ENCODE assay signal across 15 mouse cellular contexts in genomic region chr6:135385738-135386459, GRCm38 (mm10). TPM values are rescaled to one million over a fixed set of nuclear protein-coding genes. Genes with fewer than 3 reads are reported as not detected.
DNase-seq lines count a peak whose midpoint lies in the region; ATAC-seq lines count a peak whose summit lies in the region.
"Had no signal": no experiment of that assay in that cellular context is flagged by ENCODE, and none has a peak within 500 bp of the region (broad histone marks: within the 10 kb centered on the region; RNA-seq: fewer than 3 reads in every experiment).

No protein-coding gene starts in this region.

- 42% methylated on average over 8 of the region's 8 CpGs for WGBS in liver, embryonic 16.5 days (ENCODE audit: insufficient replicate concordance)
- WGBS in intestine, embryonic 16.5 days, result 53% methylated on average over 8 of the region's 8 CpGs

- H3K4me2 ChIP-seq in liver, embryonic 16.5 days (ENCODE audit: low read depth, low read length), result no peak overlapping the region
- 0 out of 2 replicates have a peak overlapping the region, but pooled peaks have one; percentile 12 for H3K4me2 ChIP-seq in intestine, embryonic 16.5 days (ENCODE audit: low read depth, low read length)
- H3K4me2 ChIP-seq: liver, embryonic 12.5 days; midbrain, embryonic 12.5 days had no signal

- intact Hi-C loops in heart, postnatal 25 days (cut with DNase I), result no loop called here

- ATAC-seq in liver, embryonic 16.5 days (ENCODE audit: low read depth), result 0 out of 2 replicates have a peak, but pooled peaks have one; percentile 41
- ATAC-seq in intestine, embryonic 16.5 days, result peak; percentile 82
- ATAC-seq in granulocyte monocyte progenitor cell, adult 5-6 weeks (replicated peaks; ENCODE audit: poor library complexity, severe bottlenecking), result no peak
- ATAC-seq: activated CD4-positive, CD25-positive, alpha-beta regulatory T cell, adult 4 months; liver, embryonic 12.5 days had no signal

- H3K27me3 ChIP-seq in liver, embryonic 16.5 days (ENCODE audit: control insufficient read depth, insufficient read depth, low read depth, low read length), result no peaks in the 10 kb centered on the region
- H3K27me3 ChIP-seq in intestine, embryonic 16.5 days (replicated peaks; ENCODE audit: control insufficient read depth, insufficient read depth, low read length), result no peaks in the 10 kb centered on the region
- H3K27me3 ChIP-seq: liver, embryonic 12.5 days; midbrain, embryonic 12.5 days had no signal

- DNase-seq in heart, adult 11 months, result peak; percentile 76
- no peak for DNase-seq in heart, postnatal 25 days (ENCODE audit: low spot score)
- DNase-seq in liver, result no peak
- peak; percentile 34 to 68 for DNase-seq in right cerebral cortex, postnatal 36 days (ENCODE audit: low spot score in 2 of 2)
- DNase-seq in gastrocnemius, postnatal 10 days, result no peak
- DNase-seq: B cell, adult 2 months; cerebellum, postnatal 36 days had no signal

- no peaks in the 10 kb centered on the region for H3K9me3 ChIP-seq in liver, embryonic 16.5 days (replicated peaks; ENCODE audit: control insufficient read depth, low read length)
- no peaks in the 10 kb centered on the region for H3K9me3 ChIP-seq in intestine, embryonic 16.5 days (ENCODE audit: control insufficient read depth, low read length)
- H3K9me3 ChIP-seq: heart, embryonic 10.5 days; liver, embryonic 12.5 days; midbrain, embryonic 12.5 days had no signal

- no peak overlapping the region for H3K9ac ChIP-seq in liver, embryonic 16.5 days (ENCODE audit: low read depth, low read length)
- H3K9ac ChIP-seq in intestine, embryonic 16.5 days (ENCODE audit: low read depth, low read length), result peak overlapping the region; percentile 24; the same call in 1 of the 2 replicates
- H3K9ac ChIP-seq: liver, embryonic 12.5 days; midbrain, embryonic 12.5 days had no signal

- no peak overlapping the region for H3K4me3 ChIP-seq in liver, embryonic 16.5 days (ENCODE audit: low read depth, low read length)
- no peak overlapping the region for H3K4me3 ChIP-seq in intestine, embryonic 16.5 days (ENCODE audit: low read length)
- H3K4me3 ChIP-seq: heart, embryonic 10.5 days; liver, embryonic 12.5 days; midbrain, embryonic 12.5 days had no signal

- no peaks in the 10 kb centered on the region; the same call in 1 of the 2 replicates for H3K4me1 ChIP-seq in liver, embryonic 16.5 days (ENCODE audit: control insufficient read depth, low read depth, low read length)
- H3K4me1 ChIP-seq in intestine, embryonic 16.5 days (ENCODE audit: control insufficient read depth, insufficient read depth, low read length), result peaks cover 19% of the 10 kb centered on the region
- H3K4me1 ChIP-seq: heart, embryonic 10.5 days; midbrain, embryonic 12.5 days had no signal

- H3K36me3 ChIP-seq in liver, embryonic 16.5 days (ENCODE audit: control insufficient read depth, insufficient read depth), result no peaks in the 10 kb centered on the region
- H3K36me3 ChIP-seq in intestine, embryonic 16.5 days (ENCODE audit: control insufficient read depth, insufficient read depth, low read length), result 0 out of 2 replicates have a peak, but pooled peaks cover 6% of the 10 kb centered on the region
- H3K36me3 ChIP-seq: G1E; heart, embryonic 10.5 days; liver, embryonic 12.5 days; midbrain, embryonic 12.5 days had no signal

- H3K27ac ChIP-seq in liver, embryonic 16.5 days (ENCODE audit: low read length), result no peak overlapping the region
- peak overlapping the region; percentile 90 for H3K27ac ChIP-seq in intestine, embryonic 16.5 days (ENCODE audit: low read length)
- H3K27ac ChIP-seq: heart, embryonic 10.5 days; liver, embryonic 12.5 days; midbrain, embryonic 12.5 days had no signal

RNA-seq across cellular contexts. Expression of gene Emp1, which starts 23.6 kb away (rescaled TPM):
- 10 to 100 TPM; 56.1 to 70.8 TPM for total RNA-seq in heart, postnatal 25 days (2021)
- polyA plus RNA-seq in liver, embryonic 16.5 days (2015; fragmentation: Nextera tagmentation; extraction: Ambion mirVana), result 1.7 and 2.2 TPM in 2 replicates
- 46.2 and 59.7 TPM in 2 replicates for polyA plus RNA-seq in intestine, embryonic 16.5 days (2015; fragmentation: Nextera tagmentation; extraction: Ambion mirVana)
- 100 to 1,000 TPM; 145 to 163 TPM for total RNA-seq in gastrocnemius, postnatal 10 days (2021)
- total RNA-seq in granulocyte monocyte progenitor cell, adult 5-6 weeks (2014; fragmentation: Nextera tagmentation), result not detected in 2 replicates
- total RNA-seq in granulocyte monocyte progenitor cell, adult 5-6 weeks (2017), result not detected in 2 replicates
- polyA plus RNA-seq: G1E had no signal

Comparison
In these comparisons a context has a peak if more than half of its experiments do, and no peak if none do; other contexts are left out.
1. DNase-seq: peak in heart, adult 11 months (single experiment) and right cerebral cortex, postnatal 36 days (2 of 2); none in heart, postnatal 25 days (single experiment), liver (single experiment) and gastrocnemius, postnatal 10 days (single experiment).
2. RNA of gene Emp1, which starts 23.6 kb away (total RNA-seq): 145 to 163 TPM in gastrocnemius, postnatal 10 days and 56.1 to 70.8 TPM in heart, postnatal 25 days; not detected in granulocyte monocyte progenitor cell, adult 5-6 weeks; every median in the first group is over 10 times any median in the second.